Mouse (Mus musculus) cerebellum, adult 2 months (tissue): ENCODE data around the gene Trim27.

ENCODE experiments used
- CTCF ChIP-seq: fragments of 200-500 bp; IDR thresholded peaks from 2 replicates; pipeline ENCODE4 v1.5.1; 2011; ENCODE audit warnings: low read depth, mild to moderate bottlenecking, control low read depth, low read length, moderate library complexity, borderline replicate concordance; ENCODE audit not compliant: insufficient read depth
- POLR2A ChIP-seq: fragments of 200-500 bp; IDR thresholded peaks from 2 replicates; pipeline ENCODE4 v1.6.1; 2011; ENCODE audit warnings: low read length, control low read depth, borderline replicate concordance; ENCODE audit not compliant: insufficient read depth

DNA sequence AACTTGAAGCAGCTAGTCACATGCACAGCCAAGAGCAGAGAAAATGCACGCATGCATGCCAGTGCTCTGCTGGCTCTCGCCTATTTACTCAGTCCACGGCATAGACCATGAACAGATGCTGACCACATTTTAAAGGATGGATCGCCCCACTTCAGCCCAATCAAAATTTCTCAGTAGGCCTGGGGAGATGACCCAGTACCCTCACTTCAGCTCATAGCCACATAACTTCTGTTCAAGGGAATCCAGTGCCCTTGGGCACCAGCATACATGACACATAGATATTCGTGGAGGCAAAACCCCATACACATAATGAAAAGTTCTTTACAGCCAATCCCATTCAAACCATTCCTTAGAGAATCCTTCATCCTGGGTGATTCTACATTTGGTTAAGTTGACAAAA, 18.5 kb downstream of the Trim27 start:
- no peak for TF ChIP-seq CTCF
- TF ChIP-seq POLR2A: no peak
